Mouse (Mus musculus): ENCODE data around the gene Afap1l2. TPM values are rescaled to one million over a fixed set of nuclear protein-coding genes. Genes with fewer than 3 reads are reported as not detected.

Afap1l2 gene
- polyA plus RNA-seq, 1 experiment from 2014 or later = 132 TPM

DNA sequence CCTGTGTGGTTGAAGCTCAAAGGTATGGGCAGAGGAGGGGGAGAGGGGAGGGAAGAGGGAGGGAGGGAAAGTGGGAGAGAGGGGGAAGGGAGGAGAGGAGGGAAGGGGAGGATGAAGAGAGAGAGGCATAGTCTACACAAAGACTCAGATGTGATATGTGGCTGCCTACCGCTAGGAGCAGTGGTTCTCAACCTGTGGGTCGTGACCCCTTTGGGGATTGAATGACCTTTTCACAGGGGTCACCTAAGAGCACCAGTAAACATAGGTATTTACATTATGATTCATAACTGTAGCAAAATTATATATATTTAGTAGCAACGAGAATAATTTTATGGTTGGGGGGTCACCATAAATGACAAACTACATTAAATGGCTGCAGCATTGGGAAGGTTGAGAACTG, 74.2 kb downstream of the Afap1l2 start:
- POLR2A ChIA-PET = no interaction called here
- CTCF ChIA-PET = no interaction called here
- no peak for ATAC-seq
- in situ Hi-C loops (cut with MboI; ENCODE audit: low pct_unique_long_range_greater_than_20kb) = no loop called here
- TF ChIP-seq CTCF (IDR thresholded peaks at IDR 0.05) = no peak
- H3K27me3 ChIP-seq = no peaks in the 10 kb centered on the region
- DNase-seq (ENCODE audit: low read depth, low spot score) = no peak

DNA sequence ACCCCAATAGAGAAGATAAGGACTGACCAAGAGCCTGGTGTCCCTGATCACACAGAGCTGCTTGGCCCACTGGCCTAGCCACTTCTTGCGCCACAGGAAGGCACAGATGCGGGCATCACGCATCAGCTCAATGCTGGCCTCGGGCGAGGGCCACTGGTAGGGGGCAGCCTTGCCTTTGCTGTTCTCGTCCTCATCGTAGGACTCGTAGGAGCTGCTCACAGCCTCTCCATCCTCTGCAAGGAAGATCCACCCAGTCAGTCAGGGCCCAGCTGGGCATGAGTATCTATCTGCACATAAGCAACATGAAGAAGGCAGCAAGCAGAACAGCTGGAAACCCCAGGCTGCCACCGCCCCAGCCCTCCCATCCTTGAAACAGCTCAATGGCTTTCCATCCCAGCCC, 78.0 kb downstream of the Afap1l2 start:
- TF ChIP-seq CTCF (IDR thresholded peaks at IDR 0.05) = no peak
- no peak for DNase-seq (ENCODE audit: low read depth, low spot score)
- in situ Hi-C loops (cut with MboI; ENCODE audit: low pct_unique_long_range_greater_than_20kb) = no loop called here
- ChIA-PET CTCF (interaction anchor here (0.9 to 2.6 kb wide), 6 partner anchors 9 to 102 kb away, joined by 3 to 10 read pairs (median 6); no protein-coding TSS in a partner anchor), POLR2A (interaction anchor here (0.7 to 1.3 kb wide), 3 partner anchors 9 to 134 kb away, joined by 3 to 4 read pairs (median 3); no protein-coding TSS in a partner anchor)
- no peak for ATAC-seq
- H3K27me3 ChIP-seq = no peaks in the 10 kb centered on the region

DNA sequence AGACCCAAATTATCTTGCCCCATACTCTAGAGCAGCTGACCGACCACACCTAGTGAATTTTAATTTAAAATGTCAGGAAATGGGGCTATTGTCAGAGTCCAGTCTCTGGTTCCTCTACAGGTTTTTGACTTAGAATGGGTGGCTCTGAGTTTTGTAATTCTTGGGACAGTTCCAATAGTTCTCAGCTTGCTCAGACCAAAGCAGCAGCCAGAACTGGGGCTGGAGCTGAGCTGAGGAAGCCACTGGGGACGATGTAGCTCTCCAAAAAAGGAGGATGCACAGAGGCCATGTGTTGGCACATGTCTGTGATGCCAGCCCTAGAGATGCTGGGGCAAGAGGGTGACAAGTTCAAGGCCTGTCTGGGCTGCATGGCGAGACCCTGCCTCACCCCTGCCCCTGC, 78.6 kb downstream of the Afap1l2 start:
- no peaks in the 10 kb centered on the region for H3K27me3 ChIP-seq
- TF ChIP-seq CTCF (IDR thresholded peaks at IDR 0.05) = no peak
- POLR2A ChIA-PET = interaction anchor here (1.3 kb wide), 1 partner anchor 9 kb away, joined by 3 read pairs; no protein-coding TSS in a partner anchor
- DNase-seq (ENCODE audit: low read depth, low spot score) = no peak
- in situ Hi-C loops (cut with MboI; ENCODE audit: low pct_unique_long_range_greater_than_20kb) = no loop called here
- no peak for ATAC-seq
- CTCF ChIA-PET = interaction anchor here (0.9 to 2.6 kb wide), 5 partner anchors 9 to 102 kb away, joined by 3 to 10 read pairs (median 6); no protein-coding TSS in a partner anchor

DNA sequence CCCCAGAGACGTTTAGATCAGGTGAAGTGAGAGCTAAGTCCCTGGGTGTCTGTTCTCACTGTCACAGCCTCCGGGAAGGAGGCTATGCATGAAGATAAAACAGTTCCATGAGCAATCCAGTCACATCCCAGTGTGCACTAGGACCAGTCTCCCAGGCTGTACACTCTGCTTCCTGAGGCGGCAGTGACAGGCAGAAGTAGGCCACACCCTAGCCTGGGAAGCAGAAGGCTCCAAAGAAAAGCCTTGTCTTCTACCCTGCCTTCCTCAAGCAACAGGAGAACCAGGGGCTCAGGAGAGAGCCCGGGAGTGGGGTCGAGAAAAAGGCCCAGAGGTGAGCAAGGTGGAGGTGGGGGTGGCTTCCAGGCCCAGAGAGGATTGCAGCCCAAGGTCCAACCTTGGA, 86.3 kb downstream of the Afap1l2 start:
- H3K27me3 ChIP-seq = no peaks in the 10 kb centered on the region
- DNase-seq (ENCODE audit: low read depth, low spot score) (no peak), ATAC-seq (no peak)
- no peak for TF ChIP-seq CTCF (IDR thresholded peaks at IDR 0.05)
- ChIA-PET POLR2A (interaction anchor here (0.6 kb wide), 1 partner anchor 84 kb away, joined by 6 read pairs; no protein-coding TSS in a partner anchor), CTCF (interaction anchor here (1.0 to 2.4 kb wide), 5 partner anchors 7 to 110 kb away, joined by 3 to 10 read pairs (median 3); partner anchors contain the start of gene Afap1l2)
- in situ Hi-C loops (cut with MboI; ENCODE audit: low pct_unique_long_range_greater_than_20kb) = loop anchor here (5.0 kb wide), 1 partner anchor 86 kb away; the partner anchor contains the start of gene Afap1l2

DNA sequence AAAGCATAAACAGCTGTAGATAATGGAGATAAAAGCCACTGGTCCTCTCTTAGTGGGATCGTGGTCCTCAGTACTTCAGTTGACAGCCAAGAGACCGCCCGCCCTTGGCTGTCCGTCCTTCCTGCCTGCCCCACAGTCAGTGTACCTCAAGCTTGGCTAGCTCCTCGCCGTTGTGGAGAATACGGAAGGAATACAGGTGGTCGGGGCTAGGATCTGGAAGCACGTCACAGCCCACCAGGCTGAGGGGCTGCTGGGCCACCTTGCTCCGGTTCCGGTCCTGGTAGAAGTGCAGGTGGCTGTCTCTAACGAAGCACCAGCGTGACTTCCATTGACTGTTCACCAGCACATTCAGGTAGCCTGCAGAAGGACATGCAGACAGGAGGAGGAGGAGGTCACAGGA, 87.8 kb downstream of the Afap1l2 start:
- in situ Hi-C loops (cut with MboI; ENCODE audit: low pct_unique_long_range_greater_than_20kb) = loop anchor here (5.0 kb wide), 1 partner anchor 87 kb away; the partner anchor contains the start of gene Afap1l2
- no peak for TF ChIP-seq CTCF (IDR thresholded peaks at IDR 0.05)
- DNase-seq (ENCODE audit: low read depth, low spot score) (no peak), ATAC-seq (peak; percentile 6)
- H3K27me3 ChIP-seq = no peaks in the 10 kb centered on the region
- CTCF ChIA-PET = interaction anchor here (0.6 to 2.4 kb wide), 13 partner anchors 9 to 200 kb away, joined by 3 to 10 read pairs (median 4); partner anchors contain the start of gene Afap1l2
- POLR2A ChIA-PET = interaction anchor here (1.2 to 1.9 kb wide), 4 partner anchors 10 to 88 kb away, joined by 3 to 5 read pairs (median 4); partner anchors contain the start of gene Afap1l2

DNA sequence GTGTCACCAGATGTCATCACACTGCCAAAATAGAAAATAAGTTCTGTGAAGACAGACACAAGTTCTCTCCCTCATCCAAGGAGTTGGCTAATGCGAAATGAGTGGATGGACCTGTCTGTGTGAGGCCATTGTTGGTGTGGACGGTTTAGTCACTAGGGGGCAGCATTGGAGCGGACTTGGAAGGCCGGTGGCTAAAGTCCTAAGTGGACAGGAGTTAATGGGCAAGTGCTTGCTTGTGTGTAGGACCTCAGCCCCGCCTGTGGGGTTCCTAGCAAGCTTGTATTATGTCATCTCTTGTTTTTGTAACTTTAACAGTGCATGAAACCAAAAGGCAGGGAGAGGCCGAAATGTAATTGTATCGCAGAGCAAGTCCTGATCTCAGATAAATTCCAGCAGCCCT, 88.4 kb downstream of the Afap1l2 start:
- ATAC-seq = peak; percentile 94
- ChIA-PET CTCF (interaction anchor here (0.6 to 2.4 kb wide), 15 partner anchors 9 to 201 kb away, joined by 3 to 10 read pairs (median 4); partner anchors contain the start of gene Afap1l2), POLR2A (interaction anchor here (0.7 to 1.9 kb wide), 5 partner anchors 20 to 114 kb away, joined by 3 to 5 read pairs (median 4); partner anchors contain the start of gene Afap1l2)
- no peaks in the 10 kb centered on the region for H3K27me3 ChIP-seq
- peak; percentile 98 for TF ChIP-seq CTCF (IDR thresholded peaks at IDR 0.05)
- in situ Hi-C loops (cut with MboI; ENCODE audit: low pct_unique_long_range_greater_than_20kb) = loop anchor here (5.0 kb wide), 1 partner anchor 88 kb away; the partner anchor contains the start of gene Afap1l2
- peak; percentile 89 for DNase-seq (ENCODE audit: low read depth, low spot score)

DNA sequence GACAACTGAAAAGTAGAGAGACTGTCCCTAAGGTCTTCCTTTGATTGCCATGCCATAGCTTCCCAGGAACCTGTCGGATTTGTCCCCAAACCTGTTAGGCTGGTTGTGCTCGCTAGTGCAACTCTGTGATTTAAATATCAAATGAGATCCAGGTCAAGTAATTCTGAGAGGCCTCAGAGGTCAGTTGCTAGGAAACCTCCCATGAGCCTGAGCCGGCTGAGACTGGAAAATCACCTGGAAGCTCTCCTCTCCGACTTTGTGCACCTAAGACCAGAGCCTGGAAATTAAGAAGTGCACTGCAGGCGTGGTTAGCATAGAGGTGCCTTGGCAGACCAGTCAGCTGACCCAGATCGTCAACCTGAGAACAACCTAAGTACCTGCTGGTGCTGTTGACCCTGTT, 92.9 kb downstream of the Afap1l2 start:
- DNase-seq (ENCODE audit: low read depth, low spot score) (no peak), ATAC-seq (no peak)
- in situ Hi-C loops (cut with MboI; ENCODE audit: low pct_unique_long_range_greater_than_20kb) = no loop called here
- no peaks in the 10 kb centered on the region for H3K27me3 ChIP-seq
- TF ChIP-seq CTCF (IDR thresholded peaks at IDR 0.05) = no peak
- POLR2A ChIA-PET = no interaction called here
- CTCF ChIA-PET = interaction anchor here (1.7 kb wide), 1 partner anchor 116 kb away, joined by 3 read pairs; no protein-coding TSS in a partner anchor

DNA sequence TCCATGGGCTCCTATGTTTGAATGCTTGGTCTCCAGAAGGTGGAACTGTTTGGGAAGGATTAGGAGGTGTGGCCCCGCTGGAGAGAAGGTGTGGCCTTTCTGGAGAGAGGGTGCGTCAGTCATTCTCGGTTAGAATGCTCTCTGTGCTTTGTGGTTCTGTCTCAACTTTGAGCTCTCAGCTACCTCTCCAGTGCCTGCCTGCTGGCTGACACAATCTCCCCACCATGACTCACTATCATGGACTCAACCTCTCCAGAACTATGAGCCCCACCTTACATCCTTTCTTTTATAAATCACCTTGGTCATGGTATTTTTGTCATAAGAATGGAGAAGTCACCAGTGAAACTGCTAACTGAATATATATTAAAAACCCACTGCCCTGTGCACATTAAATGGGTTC, 93.4 kb downstream of the Afap1l2 start:
- H3K27me3 ChIP-seq = no peaks in the 10 kb centered on the region
- no peak for TF ChIP-seq CTCF (IDR thresholded peaks at IDR 0.05)
- ATAC-seq (no peak), DNase-seq (ENCODE audit: low read depth, low spot score) (no peak)
- in situ Hi-C loops (cut with MboI; ENCODE audit: low pct_unique_long_range_greater_than_20kb) = no loop called here
- CTCF ChIA-PET = no interaction called here
- POLR2A ChIA-PET = no interaction called here

DNA sequence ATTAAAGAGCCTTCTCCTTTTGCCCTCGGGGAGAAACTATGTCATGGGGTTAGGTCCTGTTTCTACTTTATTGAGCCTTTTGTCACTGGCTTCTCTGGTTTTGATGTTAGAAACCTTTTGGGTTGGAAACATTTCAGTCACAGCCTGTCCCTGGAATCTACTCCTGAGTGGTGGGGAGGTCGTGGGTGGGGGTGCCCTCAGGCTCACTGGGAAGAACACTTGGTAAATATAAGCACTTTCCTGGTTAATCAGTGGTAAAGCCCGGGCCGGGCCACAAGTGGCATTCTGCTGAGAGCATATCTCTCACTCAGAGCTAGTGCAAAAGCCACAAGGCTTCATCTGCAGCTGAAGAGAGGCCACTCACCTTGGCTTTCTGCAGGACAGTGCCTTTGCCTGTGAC, 94.3 kb downstream of the Afap1l2 start:
- ATAC-seq = no peak
- H3K27me3 ChIP-seq = no peaks in the 10 kb centered on the region
- ChIA-PET POLR2A (interaction anchor here (0.5 kb wide), 1 partner anchor 230 kb away, joined by 4 read pairs; no protein-coding TSS in a partner anchor), CTCF (no interaction called here)
- in situ Hi-C loops (cut with MboI; ENCODE audit: low pct_unique_long_range_greater_than_20kb) = no loop called here
- TF ChIP-seq CTCF (IDR thresholded peaks at IDR 0.05) = no peak
- no peak for DNase-seq (ENCODE audit: low read depth, low spot score)

DNA sequence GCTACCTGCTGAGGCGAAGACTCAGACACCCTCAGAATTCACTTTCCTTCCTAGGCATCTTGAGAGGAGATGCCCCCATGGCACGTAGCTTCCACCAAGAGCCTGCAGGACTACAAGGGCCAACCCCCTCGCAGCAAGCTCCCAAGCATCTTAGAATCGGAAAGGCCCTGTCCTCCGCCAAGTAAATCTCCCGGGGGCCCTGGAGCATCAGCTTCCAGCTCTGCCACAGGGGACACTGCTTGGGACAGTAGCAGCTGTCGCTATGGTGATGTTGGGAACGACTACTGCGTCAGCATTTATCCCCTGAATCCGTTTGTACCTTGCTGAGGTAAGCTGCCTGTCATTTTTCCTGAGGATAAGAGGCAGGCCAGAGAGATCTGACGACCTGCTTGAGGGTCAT, 97.5 kb downstream of the Afap1l2 start:
- TF ChIP-seq CTCF (IDR thresholded peaks at IDR 0.05) = no peak
- in situ Hi-C loops (cut with MboI; ENCODE audit: low pct_unique_long_range_greater_than_20kb) = no loop called here
- ChIA-PET CTCF (interaction anchor here (0.8 to 6.1 kb wide), 5 partner anchors 9 to 102 kb away, joined by 3 to 59 read pairs (median 3); no protein-coding TSS in a partner anchor), POLR2A (interaction anchor here (0.7 kb wide), 1 partner anchor 110 kb away, joined by 3 read pairs; no protein-coding TSS in a partner anchor)
- H3K27me3 ChIP-seq = no peaks in the 10 kb centered on the region
- ATAC-seq = no peak
- DNase-seq (ENCODE audit: low read depth, low spot score) = no peak

Data from Patski (cell line).